Mouse (Mus musculus): Measurements from ENCODE around the gene Gpr153. TPM values are rescaled to one million over a fixed set of nuclear protein-coding genes. Genes with fewer than 3 reads are reported as not detected.

Gene Gpr153
- polyA plus RNA-seq, 1 experiment from 2014 or later = 11.8 TPM

GRCm38 (mm10) chr4:152247195-152247594, 26.8 kb upstream of the Gpr153 start:
- H3K4me3 ChIP-seq = no peak overlapping the region
- no peaks in the 10 kb centered on the region for H3K27me3 ChIP-seq
- WGBS = 80% methylated on average over 3 of the region's 3 CpGs
- H3K9me3 ChIP-seq = no peaks in the 10 kb centered on the region
- ATAC-seq (ENCODE audit: low read depth) = no peak
- 0 out of 2 replicates have a peak overlapping the region, but pooled peaks have one; percentile 35 for H3K27ac ChIP-seq (replicated peaks)
- no peak overlapping the region for H3K4me2 ChIP-seq
- no peak overlapping the region for H3K9ac ChIP-seq
- H3K36me3 ChIP-seq = no peaks in the 10 kb centered on the region
- peaks cover 24% of the 10 kb centered on the region for H3K4me1 ChIP-seq (replicated peaks)

- ATAC-seq (ENCODE audit: low read depth) = no peak
- Histone ChIP-seq H3K36me3 (peaks cover 13% of the 10 kb centered on the region; the same call in 1 of the 2 replicates), H3K4me2 (no peak overlapping the region), H3K4me1 (replicated peaks) (peaks cover 20% of the 10 kb centered on the region), H3K27ac (replicated peaks) (no peak overlapping the region), H3K4me3 (no peak overlapping the region), H3K27me3 (no peaks in the 10 kb centered on the region), H3K9me3 (no peaks in the 10 kb centered on the region), H3K9ac (no peak overlapping the region)
- WGBS = 90% methylated on average over 6 of the region's 6 CpGs
Observed at GRCm38 (mm10) chr4:152250615-152251014, 23.4 kb upstream of the Gpr153 start.

- H3K9ac ChIP-seq = no peak overlapping the region
- WGBS = 84% methylated on average over 9 of the region's 9 CpGs
- no peak for ATAC-seq (ENCODE audit: low read depth)
Observed at GRCm38 (mm10) chr4:152253183-152253759, 20.8 kb upstream of the Gpr153 start.

GRCm38 (mm10) chr4:152257070-152257469, 17.0 kb upstream of the Gpr153 start:
- Histone ChIP-seq H3K4me1 (replicated peaks) (peaks cover 14% of the 10 kb centered on the region), H3K27ac (replicated peaks) (no peak overlapping the region), H3K9ac (no peak overlapping the region), H3K9me3 (no peaks in the 10 kb centered on the region), H3K4me3 (no peak overlapping the region), H3K4me2 (no peak overlapping the region), H3K36me3 (peaks cover 21% of the 10 kb centered on the region), H3K27me3 (no peaks in the 10 kb centered on the region)
- 63% methylated on average over 6 of the region's 6 CpGs for WGBS
- no peak for ATAC-seq (ENCODE audit: low read depth)

More at GRCm38 (mm10) chr4:152253183-152253759, 20.8 kb upstream of the Gpr153 start:
- H3K4me3 ChIP-seq = no peak overlapping the region
- H3K9me3 ChIP-seq = no peaks in the 10 kb centered on the region
- H3K36me3 ChIP-seq = peaks cover 17% of the 10 kb centered on the region; the same call in 1 of the 2 replicates
- H3K4me1 ChIP-seq (replicated peaks) = peaks cover 14% of the 10 kb centered on the region; the same call in 1 of the 2 replicates
- no peaks in the 10 kb centered on the region for H3K27me3 ChIP-seq
- H3K27ac ChIP-seq (replicated peaks) = no peak overlapping the region
- H3K4me2 ChIP-seq = no peak overlapping the region

- WGBS = 93% methylated on average over 8 of the region's 8 CpGs
- H3K36me3 ChIP-seq = peaks cover 16% of the 10 kb centered on the region; the same call in 1 of the 2 replicates
- no peak overlapping the region for H3K4me3 ChIP-seq
- no peak overlapping the region for H3K27ac ChIP-seq (replicated peaks)
- no peak overlapping the region for H3K9ac ChIP-seq
- H3K9me3 ChIP-seq = no peaks in the 10 kb centered on the region
- ATAC-seq (ENCODE audit: low read depth) = no peak
- peaks cover 29% of the 10 kb centered on the region for H3K4me1 ChIP-seq (replicated peaks)
- H3K27me3 ChIP-seq = no peaks in the 10 kb centered on the region
- no peak overlapping the region for H3K4me2 ChIP-seq
Observed at GRCm38 (mm10) chr4:152260451-152260850, 13.6 kb upstream of the Gpr153 start.

- WGBS = 72% methylated on average over 9 of the region's 9 CpGs
- H3K36me3 ChIP-seq = peaks cover 13% of the 10 kb centered on the region; the same call in 1 of the 2 replicates
- H3K4me3 ChIP-seq = no peak overlapping the region
- no peak overlapping the region for H3K4me2 ChIP-seq
- H3K9me3 ChIP-seq = no peaks in the 10 kb centered on the region
- no peaks in the 10 kb centered on the region for H3K27me3 ChIP-seq
- peaks cover 31% of the 10 kb centered on the region for H3K4me1 ChIP-seq (replicated peaks)
- H3K27ac ChIP-seq (replicated peaks) = no peak overlapping the region
- H3K9ac ChIP-seq = no peak overlapping the region
- ATAC-seq (ENCODE audit: low read depth) = no peak
Observed at GRCm38 (mm10) chr4:152262187-152262586, 11.8 kb upstream of the Gpr153 start.

- peaks cover 15% of the 10 kb centered on the region; the same call in 1 of the 2 replicates for H3K36me3 ChIP-seq
- H3K9ac ChIP-seq = no peak overlapping the region
- WGBS = 67% methylated on average over 9 of the region's 9 CpGs
- H3K9me3 ChIP-seq = no peaks in the 10 kb centered on the region
- no peak overlapping the region for H3K27ac ChIP-seq (replicated peaks)
- no peak overlapping the region for H3K4me2 ChIP-seq
- H3K4me3 ChIP-seq = no peak overlapping the region
- ATAC-seq (ENCODE audit: low read depth) = no peak
- H3K4me1 ChIP-seq (replicated peaks) = peaks cover 38% of the 10 kb centered on the region
- no peaks in the 10 kb centered on the region for H3K27me3 ChIP-seq
Observed at GRCm38 (mm10) chr4:152263089-152263488, 10.9 kb upstream of the Gpr153 start.

- no peak for ATAC-seq (ENCODE audit: low read depth)
- no peak overlapping the region for H3K9ac ChIP-seq
- no peak overlapping the region for H3K4me3 ChIP-seq
- peaks cover 17% of the 10 kb centered on the region; the same call in 1 of the 2 replicates for H3K36me3 ChIP-seq
- no peaks in the 10 kb centered on the region for H3K9me3 ChIP-seq
- no peak overlapping the region for H3K27ac ChIP-seq (replicated peaks)
- 0 out of 2 replicates have a peak overlapping the region, but pooled peaks have one; percentile 16 for H3K4me2 ChIP-seq
- H3K4me1 ChIP-seq (replicated peaks) = peaks cover 43% of the 10 kb centered on the region
- WGBS = 34% methylated on average over 10 of the region's 10 CpGs
- no peaks in the 10 kb centered on the region for H3K27me3 ChIP-seq
Observed at GRCm38 (mm10) chr4:152263512-152264176, 10.4 kb upstream of the Gpr153 start.

- H3K9me3 ChIP-seq = no peaks in the 10 kb centered on the region
- H3K9ac ChIP-seq = no peak overlapping the region
- peaks cover 48% of the 10 kb centered on the region for H3K4me1 ChIP-seq (replicated peaks)
- no peaks in the 10 kb centered on the region for H3K27me3 ChIP-seq
- no peak for ATAC-seq (ENCODE audit: low read depth)
- 0 out of 2 replicates have a peak overlapping the region, but pooled peaks have one; percentile 16 for H3K4me2 ChIP-seq
- H3K27ac ChIP-seq (replicated peaks) = no peak overlapping the region
- H3K36me3 ChIP-seq = peaks cover 17% of the 10 kb centered on the region; the same call in 1 of the 2 replicates
- no peak overlapping the region for H3K4me3 ChIP-seq
- WGBS = 58% methylated on average over 4 of the region's 4 CpGs
Observed at GRCm38 (mm10) chr4:152264177-152264530, 9.9 kb upstream of the Gpr153 start.

- H3K4me3 ChIP-seq = no peak overlapping the region
Observed at GRCm38 (mm10) chr4:152264867-152265568, 9.0 kb upstream of the Gpr153 start.

GRCm38 (mm10) chr4:152265791-152266190, 8.2 kb upstream of the Gpr153 start:
- WGBS = 59% methylated on average over 5 of the region's 5 CpGs

More at GRCm38 (mm10) chr4:152264867-152265568, 9.0 kb upstream of the Gpr153 start:
- Histone ChIP-seq H3K36me3 (peaks cover 17% of the 10 kb centered on the region; the same call in 1 of the 2 replicates), H3K9me3 (no peaks in the 10 kb centered on the region), H3K27ac (replicated peaks) (no peak overlapping the region), H3K4me2 (no peak overlapping the region), H3K9ac (no peak overlapping the region), H3K4me1 (replicated peaks) (peaks cover 50% of the 10 kb centered on the region), H3K27me3 (no peaks in the 10 kb centered on the region)
- no peak for ATAC-seq (ENCODE audit: low read depth)
- 90% methylated on average over 9 of the region's 9 CpGs for WGBS

More at GRCm38 (mm10) chr4:152265791-152266190, 8.2 kb upstream of the Gpr153 start:
- Histone ChIP-seq H3K36me3 (peaks cover 16% of the 10 kb centered on the region; the same call in 1 of the 2 replicates), H3K4me3 (no peak overlapping the region), H3K27ac (replicated peaks) (no peak overlapping the region), H3K4me1 (replicated peaks) (peaks cover 50% of the 10 kb centered on the region), H3K9me3 (no peaks in the 10 kb centered on the region), H3K27me3 (0 out of 2 replicates have a peak, but pooled peaks cover 3% of the 10 kb centered on the region), H3K4me2 (no peak overlapping the region), H3K9ac (no peak overlapping the region)
- no peak for ATAC-seq (ENCODE audit: low read depth)

All from neural tube, embryonic 13.5 days (tissue).